Comparison of ENCODE assay signal across 8 mouse cellular contexts in the genomic region with DNA sequence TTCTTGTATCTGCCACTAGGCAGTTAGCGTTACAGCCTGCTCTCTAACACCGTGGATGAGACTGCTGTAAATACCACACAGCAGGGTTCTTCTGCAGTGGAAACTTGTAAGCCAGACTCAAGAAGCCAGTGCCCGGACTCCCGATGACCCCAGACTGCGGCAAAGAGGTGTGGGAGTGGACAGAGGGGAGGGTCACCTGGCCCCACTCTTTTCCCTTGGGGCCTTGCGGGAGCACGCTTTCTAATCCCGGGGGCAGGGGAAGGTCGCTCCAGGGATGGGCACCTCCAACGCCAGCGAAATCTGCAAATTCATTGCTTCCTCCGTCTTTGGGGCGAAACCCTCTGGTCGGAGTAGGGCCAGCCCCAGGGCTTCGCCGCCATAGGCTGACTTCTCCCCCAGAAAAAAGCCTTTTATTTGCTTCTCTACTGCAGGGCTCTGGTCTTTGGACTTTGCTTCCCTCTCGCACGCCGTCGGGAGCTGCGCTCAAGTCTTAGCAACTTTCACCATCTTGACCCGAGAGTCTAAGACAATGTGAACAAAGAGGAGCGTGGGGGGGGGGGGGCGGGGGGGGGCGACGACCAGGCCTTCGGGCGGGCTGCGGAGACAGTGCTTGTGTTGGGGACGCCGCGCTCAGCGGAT. TPM values are rescaled to one million over a fixed set of nuclear protein-coding genes. Genes with fewer than 3 reads are reported as not detected.
A peak's percentile ranks its signal among the peaks of the same experiment; 100 is the strongest.
DNase-seq lines count a peak whose midpoint lies in the region; ATAC-seq and TF ChIP-seq lines count a peak whose summit lies in the region.

A gene (plus strand): TSS at position 67 of the 639 bp plus-strand sequence.

- intact Hi-C loops in left cerebral cortex, adult 2 months (cut with DNase I) = loop anchor here (10.0 kb wide), 1 partner anchor 276 kb away; a partner anchor contains a TSS

- H3K4me3 ChIP-seq in left cerebral cortex, adult 2 months = peak within 1 kb of the TSS; percentile 56
- peak within 1 kb of the TSS; percentile 57 for H3K4me3 ChIP-seq in forebrain, embryonic 12.5 days (replicated peaks)
- H3K4me3 ChIP-seq in hindbrain, postnatal 0 days (ENCODE audit: low read length) = peak within 1 kb of the TSS; percentile 58
- peak within 1 kb of the TSS; percentile 49 for H3K4me3 ChIP-seq in limb, embryonic 11.5 days (ENCODE audit: low read depth, low read length)
- H3K4me3 ChIP-seq in neural tube, embryonic 11.5 days (ENCODE audit: low read depth, low read length) = peak within 1 kb of the TSS; percentile 58

- H3K4me2 ChIP-seq in forebrain, embryonic 12.5 days = peak within 1 kb of the TSS; percentile 86
- H3K4me2 ChIP-seq in hindbrain, postnatal 0 days (ENCODE audit: low read depth, low read length) = peak within 1 kb of the TSS; percentile 95
- peak within 1 kb of the TSS; percentile 95 for H3K4me2 ChIP-seq in limb, embryonic 11.5 days (ENCODE audit: low read depth, severe bottlenecking)
- peak within 1 kb of the TSS; percentile 93 for H3K4me2 ChIP-seq in neural tube, embryonic 11.5 days (ENCODE audit: low read depth)

- no peak within 1 kb of the TSS for H3K27ac ChIP-seq in left cerebral cortex, adult 2 months
- H3K27ac ChIP-seq in forebrain, embryonic 12.5 days = no peak within 1 kb of the TSS
- peak within 1 kb of the TSS; percentile 67 for H3K27ac ChIP-seq in hindbrain, postnatal 0 days
- no peak within 1 kb of the TSS for H3K27ac ChIP-seq in limb, embryonic 11.5 days (replicated peaks; ENCODE audit: low read depth, low read length)
- 0 out of 2 replicates have a peak within 1 kb of the TSS, but pooled peaks have one; percentile 4 for H3K27ac ChIP-seq in neural tube, embryonic 11.5 days (ENCODE audit: low read depth, low read length)

- peak within 1 kb of the TSS; percentile 64 for H3K9ac ChIP-seq in forebrain, embryonic 12.5 days
- H3K9ac ChIP-seq in hindbrain, postnatal 0 days (replicated peaks; ENCODE audit: low read length) = peak within 1 kb of the TSS; percentile 60
- H3K9ac ChIP-seq in limb, embryonic 11.5 days (ENCODE audit: low read length) = peak within 1 kb of the TSS; percentile 67
- H3K9ac ChIP-seq in neural tube, embryonic 11.5 days (ENCODE audit: low read length) = peak within 1 kb of the TSS; percentile 69

- H3K9me3 ChIP-seq in forebrain, embryonic 12.5 days = no peaks in the 10 kb centered on the region
- H3K9me3 ChIP-seq in hindbrain, postnatal 0 days (ENCODE audit: low read length) = no peaks in the 10 kb centered on the region
- no peaks in the 10 kb centered on the region for H3K9me3 ChIP-seq in limb, embryonic 11.5 days (ENCODE audit: control insufficient read depth, low read length)
- no peaks in the 10 kb centered on the region for H3K9me3 ChIP-seq in neural tube, embryonic 11.5 days (ENCODE audit: control insufficient read depth, low read length)

- ATAC-seq in forebrain, embryonic 12.5 days (ENCODE audit: low FRiP score) = no peak
- ATAC-seq in hindbrain, postnatal 0 days = peak; percentile 1; the same call in 1 of the 2 replicates
- ATAC-seq in limb, embryonic 11.5 days (ENCODE audit: insufficient number of reproducible peaks, low FRiP score, low TSS enrichment, low read depth) = 0 out of 2 replicates have a peak, but pooled peaks have one; percentile 7
- no peak for ATAC-seq in neural tube, embryonic 11.5 days (ENCODE audit: insufficient read depth, low FRiP score, low TSS enrichment)

- no peak for DNase-seq in left cerebral cortex, adult 2 months (ENCODE audit: extremely low spot score in 1 of 2, low spot score in 2 of 2)
- DNase-seq in left cerebral cortex, adult 11 months (ENCODE audit: low spot score) = no peak
- peak; percentile 44 for DNase-seq in adrenal gland, postnatal 25 days
- DNase-seq in hindbrain, postnatal 0 days (ENCODE audit: low spot score) = peak; percentile 62
- DNase-seq in limb, embryonic 11.5 days (ENCODE audit: low spot score) = peak; percentile 65
- peak; percentile 49 for DNase-seq in neural tube, embryonic 11.5 days (ENCODE audit: low spot score)
- no peak for DNase-seq in spleen, postnatal 14 days (ENCODE audit: low spot score in 2 of 2)

- no peaks in the 10 kb centered on the region for H3K36me3 ChIP-seq in forebrain, embryonic 12.5 days (replicated peaks)
- H3K36me3 ChIP-seq in hindbrain, postnatal 0 days (ENCODE audit: insufficient read depth, low read length) = no peaks in the 10 kb centered on the region
- H3K36me3 ChIP-seq in limb, embryonic 11.5 days (ENCODE audit: control insufficient read depth, insufficient read depth, low read length) = no peaks in the 10 kb centered on the region
- H3K36me3 ChIP-seq in neural tube, embryonic 11.5 days (ENCODE audit: control insufficient read depth, insufficient read depth, low read length) = no peaks in the 10 kb centered on the region

- H3K4me1 ChIP-seq in forebrain, embryonic 12.5 days = peaks cover 50% of the 10 kb centered on the region
- H3K4me1 ChIP-seq in hindbrain, postnatal 0 days (ENCODE audit: insufficient read depth, low read length) = peaks cover 7% of the 10 kb centered on the region; the same call in 1 of the 2 replicates
- H3K4me1 ChIP-seq in limb, embryonic 11.5 days (ENCODE audit: control insufficient read depth, insufficient read depth, low read length) = peaks cover 13% of the 10 kb centered on the region
- H3K4me1 ChIP-seq in neural tube, embryonic 11.5 days (ENCODE audit: control insufficient read depth, insufficient read depth, low read length) = peaks cover 15% of the 10 kb centered on the region; the same call in 1 of the 2 replicates

- WGBS in forebrain, embryonic 12.5 days = under 1% methylated on average over 32 of the region's 33 CpGs
- WGBS in hindbrain, postnatal 0 days = under 1% methylated on average over 32 of the region's 33 CpGs
- WGBS in limb, embryonic 11.5 days = under 1% methylated on average over 30 of the region's 33 CpGs
- WGBS in neural tube, embryonic 11.5 days = 0% methylated on average over 28 of the region's 33 CpGs

- peaks cover 73% of the 10 kb centered on the region for H3K27me3 ChIP-seq in forebrain, embryonic 12.5 days
- no peaks in the 10 kb centered on the region for H3K27me3 ChIP-seq in hindbrain, postnatal 0 days (ENCODE audit: insufficient read depth, low read length)
- peaks cover 34% of the 10 kb centered on the region for H3K27me3 ChIP-seq in limb, embryonic 11.5 days (ENCODE audit: control insufficient read depth, insufficient read depth, low read length)
- H3K27me3 ChIP-seq in neural tube, embryonic 11.5 days (ENCODE audit: control insufficient read depth, insufficient read depth, low read length) = peaks cover 37% of the 10 kb centered on the region

- no peak; the same call in 1 of the 2 replicates for TF ChIP-seq CTCF in left cerebral cortex, adult 2 months (IDR thresholded peaks at IDR 0.05)
- 0 out of 2 replicates have a peak, but pooled peaks have one; percentile 22 for TF ChIP-seq CTCF in hindbrain, postnatal 0 days (IDR thresholded peaks at IDR 0.05; ENCODE audit: low read depth)

RNA-seq across cellular contexts. Expression of the gene that starts here (rescaled TPM):
- 10 to 100 TPM; 23.8 to 25.0 TPM for total RNA-seq in left cerebral cortex, adult 2 months (2021)
- 21.3 and 27.9 TPM in 2 replicates for total RNA-seq in adrenal gland, postnatal 25 days (2021)
- polyA plus RNA-seq in forebrain, embryonic 12.5 days (2016; fragmentation: Nextera tagmentation; extraction: Ambion mirVana) = 2.8 and 3.8 TPM in 2 replicates
- 10.8 and 12.4 TPM in 2 replicates for total RNA-seq in hindbrain, postnatal 0 days (2014; rRNA removed)
- 24.2 and 25.9 TPM in 2 replicates for polyA plus RNA-seq in hindbrain, postnatal 0 days (2015; fragmentation: Nextera tagmentation; extraction: Ambion mirVana)
- polyA plus RNA-seq in limb, embryonic 11.5 days (2014; fragmentation: Nextera tagmentation; extraction: Ambion mirVana) = 9.4 and 11.6 TPM in 2 replicates
- 6.5 and 7.3 TPM in 2 replicates for polyA plus RNA-seq in neural tube, embryonic 11.5 days (2014; fragmentation: Nextera tagmentation; extraction: Ambion mirVana)

Comparison
In these comparisons a context has a peak if more than half of its experiments do, and no peak if none do; other contexts are left out.
1. DNase-seq: peak in adrenal gland, postnatal 25 days (single experiment), hindbrain, postnatal 0 days (single experiment), limb, embryonic 11.5 days (single experiment) and neural tube, embryonic 11.5 days (single experiment); none in left cerebral cortex, adult 2 months (0 of 2), left cerebral cortex, adult 11 months (single experiment) and spleen, postnatal 14 days (0 of 2).
2. H3K27ac ChIP-seq: peak in hindbrain, postnatal 0 days (single experiment) and neural tube, embryonic 11.5 days (single experiment); none in left cerebral cortex, adult 2 months (single experiment), forebrain, embryonic 12.5 days (single experiment) and limb, embryonic 11.5 days (single experiment).
3. ATAC-seq: peak in hindbrain, postnatal 0 days (single experiment) and limb, embryonic 11.5 days (single experiment); none in forebrain, embryonic 12.5 days (single experiment) and neural tube, embryonic 11.5 days (single experiment).
4. Peak in every context shown above with its lines, with median percentiles within 50 percentile points of each other: H3K4me3 ChIP-seq, H3K4me2 ChIP-seq and H3K9ac ChIP-seq.